Mouse (Mus musculus): ENCODE data around the gene Lpcat2. TPM values are rescaled to one million over a fixed set of nuclear protein-coding genes. Genes with fewer than 3 reads are reported as not detected.

The Lpcat2 gene
- polyA plus RNA-seq (2012; rRNA removed): 1.3 and 2.3 TPM in 2 replicates

- WGBS: 3% methylated on average over 50 of the region's 50 CpGs
These were observed at the start of gene Lpcat2 for GRCm38 (mm10) chr8:92855171-92855894. TSS of gene Lpcat2 (plus strand) at chr8:92855339.

GRCm38 (mm10) chr8:92812773-92813172 is 42.4 kb upstream of the Lpcat2 start:
- no peak for TF ChIP-seq POLR2A (IDR thresholded peaks at IDR 0.05; ENCODE audit: low read depth, low read length)
- TF ChIP-seq CTCF (IDR thresholded peaks at IDR 0.05; ENCODE audit: extremely low read depth, insufficient read length, insufficient replicate concordance, low read depth, low read length): no peak
- 66% methylated on average over 2 of the region's 2 CpGs for WGBS

More at GRCm38 (mm10) chr8:92855171-92855894, at the start of gene Lpcat2:
- H3K36me3 ChIP-seq (ENCODE audit: control insufficient read depth, insufficient read depth, low read length): no peaks in the 10 kb centered on the region
- peak within 1 kb of the TSS; percentile 37; the same call in 1 of the 2 replicates for H3K27ac ChIP-seq (ENCODE audit: insufficient read depth, low read depth, low read length)
- peaks cover 4% of the 10 kb centered on the region for H3K4me1 ChIP-seq (ENCODE audit: control insufficient read depth, insufficient read depth, insufficient read length, low read length)
- no peak for TF ChIP-seq CTCF (IDR thresholded peaks at IDR 0.05; ENCODE audit: extremely low read depth, insufficient read length, insufficient replicate concordance, low read depth, low read length)
- TF ChIP-seq POLR2A (IDR thresholded peaks at IDR 0.05; ENCODE audit: low read depth, low read length): no peak
- H3K4me3 ChIP-seq (ENCODE audit: low read depth, low read length): peak within 1 kb of the TSS; percentile 77
- no peaks in the 10 kb centered on the region for H3K27me3 ChIP-seq (ENCODE audit: control insufficient read depth, insufficient read depth, low read length)

GRCm38 (mm10) chr8:92815661-92816060 is 39.5 kb upstream of the Lpcat2 start:
- WGBS: 82% methylated on average over 5 of the region's 5 CpGs
- no peaks in the 10 kb centered on the region for H3K27me3 ChIP-seq (ENCODE audit: control insufficient read depth, insufficient read depth, low read length)
- TF ChIP-seq POLR2A (IDR thresholded peaks at IDR 0.05; ENCODE audit: low read depth, low read length): no peak
- no peak for TF ChIP-seq CTCF (IDR thresholded peaks at IDR 0.05; ENCODE audit: extremely low read depth, insufficient read length, insufficient replicate concordance, low read depth, low read length)
- H3K27ac ChIP-seq (ENCODE audit: insufficient read depth, low read depth, low read length): no peak overlapping the region
- H3K36me3 ChIP-seq (ENCODE audit: control insufficient read depth, insufficient read depth, low read length): no peaks in the 10 kb centered on the region
- no peaks in the 10 kb centered on the region; the same call in 1 of the 2 replicates for H3K4me1 ChIP-seq (ENCODE audit: control insufficient read depth, insufficient read depth, insufficient read length, low read length)
- H3K4me3 ChIP-seq (ENCODE audit: low read depth, low read length): no peak overlapping the region

More at GRCm38 (mm10) chr8:92812773-92813172, 42.4 kb upstream of the Lpcat2 start:
- Histone ChIP-seq H3K27me3 (ENCODE audit: control insufficient read depth, insufficient read depth, low read length) (no peaks in the 10 kb centered on the region), H3K27ac (ENCODE audit: insufficient read depth, low read depth, low read length) (no peak overlapping the region), H3K36me3 (ENCODE audit: control insufficient read depth, insufficient read depth, low read length) (no peaks in the 10 kb centered on the region), H3K4me3 (ENCODE audit: low read depth, low read length) (no peak overlapping the region), H3K4me1 (ENCODE audit: control insufficient read depth, insufficient read depth, insufficient read length, low read length) (no peaks in the 10 kb centered on the region)

GRCm38 (mm10) chr8:92817928-92818818 is 37.0 kb upstream of the Lpcat2 start:
- TF ChIP-seq CTCF (IDR thresholded peaks at IDR 0.05; ENCODE audit: extremely low read depth, insufficient read length, insufficient replicate concordance, low read depth, low read length) (peak; percentile 91), POLR2A (IDR thresholded peaks at IDR 0.05; ENCODE audit: low read depth, low read length) (no peak)
- Histone ChIP-seq H3K4me1 (ENCODE audit: control insufficient read depth, insufficient read depth, insufficient read length, low read length) (no peaks in the 10 kb centered on the region; the same call in 1 of the 2 replicates), H3K36me3 (ENCODE audit: control insufficient read depth, insufficient read depth, low read length) (no peaks in the 10 kb centered on the region), H3K27ac (ENCODE audit: insufficient read depth, low read depth, low read length) (no peak overlapping the region), H3K4me3 (ENCODE audit: low read depth, low read length) (no peak overlapping the region), H3K27me3 (ENCODE audit: control insufficient read depth, insufficient read depth, low read length) (no peaks in the 10 kb centered on the region)
- WGBS: 16% methylated on average over 6 of the region's 6 CpGs

GRCm38 (mm10) chr8:92821151-92821550 is 34.0 kb upstream of the Lpcat2 start:
- Histone ChIP-seq H3K4me3 (ENCODE audit: low read depth, low read length) (no peak overlapping the region), H3K4me1 (ENCODE audit: control insufficient read depth, insufficient read depth, insufficient read length, low read length) (no peaks in the 10 kb centered on the region; the same call in 1 of the 2 replicates), H3K27ac (ENCODE audit: insufficient read depth, low read depth, low read length) (no peak overlapping the region), H3K27me3 (ENCODE audit: control insufficient read depth, insufficient read depth, low read length) (no peaks in the 10 kb centered on the region), H3K36me3 (ENCODE audit: control insufficient read depth, insufficient read depth, low read length) (no peaks in the 10 kb centered on the region)
- TF ChIP-seq CTCF (IDR thresholded peaks at IDR 0.05; ENCODE audit: extremely low read depth, insufficient read length, insufficient replicate concordance, low read depth, low read length) (no peak), POLR2A (IDR thresholded peaks at IDR 0.05; ENCODE audit: low read depth, low read length) (no peak)

GRCm38 (mm10) chr8:92822386-92822785 is 32.8 kb upstream of the Lpcat2 start:
- Histone ChIP-seq H3K36me3 (ENCODE audit: control insufficient read depth, insufficient read depth, low read length) (no peaks in the 10 kb centered on the region), H3K4me1 (ENCODE audit: control insufficient read depth, insufficient read depth, insufficient read length, low read length) (no peaks in the 10 kb centered on the region; the same call in 1 of the 2 replicates), H3K4me3 (ENCODE audit: low read depth, low read length) (no peak overlapping the region), H3K27ac (ENCODE audit: insufficient read depth, low read depth, low read length) (no peak overlapping the region), H3K27me3 (ENCODE audit: control insufficient read depth, insufficient read depth, low read length) (0 out of 2 replicates have a peak, but pooled peaks cover 3% of the 10 kb centered on the region)
- TF ChIP-seq CTCF (IDR thresholded peaks at IDR 0.05; ENCODE audit: extremely low read depth, insufficient read length, insufficient replicate concordance, low read depth, low read length) (no peak), POLR2A (IDR thresholded peaks at IDR 0.05; ENCODE audit: low read depth, low read length) (no peak)
- 63% methylated on average over 5 of the region's 5 CpGs for WGBS

Data from small intestine, adult 2 months (tissue).